Mouse (Mus musculus) forebrain, embryonic 14.5 days (tissue): ENCODE measurements around the gene Ngdn. TPM values are rescaled to one million over a fixed set of nuclear protein-coding genes. Genes with fewer than 3 reads are reported as not detected.

Experiments used
- ATAC-seq: fragments of 200-750 bp; cut with Nextera tagmentation; 2 replicates; pipeline ENCODE4 v1.8.0; 2017; ENCODE audit warnings: mild to moderate bottlenecking, moderate library complexity
- DNase-seq: peaks from one replicate; pipeline ENCODE4 v3.0.0-alpha.2; 2015; ENCODE audit warnings: low spot score
- H3K27ac ChIP-seq: fragments of 300-500 bp; sonication (generic); 2 replicates; pipeline ENCODE4 v1.5.1; 2014; ENCODE audit warnings: low read depth, mild to moderate bottlenecking, control low read depth, low read length, moderate library complexity
- H3K27me3 ChIP-seq: fragments of 300-500 bp; sonication (generic); replicated peaks from 2 replicates; pipeline ENCODE4 v1.6.1; 2014; ENCODE audit warnings: low read length, control low read depth, mixed read lengths; ENCODE audit not compliant: control insufficient read depth, insufficient read depth
- H3K36me3 ChIP-seq: fragments of 300-500 bp; sonication (generic); 2 replicates; pipeline ENCODE4 v1.6.1; 2014; ENCODE audit warnings: low read length, control low read depth; ENCODE audit not compliant: control insufficient read depth, insufficient read depth
- H3K4me1 ChIP-seq: fragments of 300-500 bp; sonication (generic); 2 replicates; pipeline ENCODE4 v1.6.1; 2014; ENCODE audit warnings: antibody characterized with exemption, low read length, control low read depth; ENCODE audit not compliant: control insufficient read depth, insufficient read depth
- H3K4me2 ChIP-seq: fragments of 300-500 bp; sonication (generic); 2 replicates; pipeline ENCODE4 v1.6.1; 2014; ENCODE audit warnings: mild to moderate bottlenecking, control low read depth, low read length
- H3K4me3 ChIP-seq: fragments of 300-500 bp; sonication (generic); 2 replicates; pipeline ENCODE4 v1.5.1; 2014; ENCODE audit warnings: low read depth, low read length, control low read depth
- H3K9ac ChIP-seq: fragments of 300-500 bp; sonication (generic); 2 replicates; pipeline ENCODE4 v1.6.1; 2014; ENCODE audit warnings: mild to moderate bottlenecking, low read length, control low read depth, moderate library complexity
- H3K9me3 ChIP-seq: fragments of 300-500 bp; sonication (generic); replicated peaks from 2 replicates; pipeline ENCODE4 v1.6.1; 2016; ENCODE audit warnings: low read length, control low read depth, mixed read lengths; ENCODE audit not compliant: control insufficient read depth
- WGBS: fragments of 180-500 bp; shearing (Covaris S2); extraction: QIAGEN DNeasy Blood & Tissue Kit; methylation state at CpG from one replicate; pipeline ENCODE4 v1.1.7; 2014; 5-methylcytosine and 5-hydroxymethylcytosine counted together
- microRNA counts: library from miRNA; unstranded; fragments of <30 nt; microRNA quantifications from one replicate; lab custom pipeline; 2016
- microRNA-seq: library from miRNA; unstranded; fragments of <30 nt; microRNA quantifications from one replicate; pipeline ENCODE4, GENCODE M21; 2016
- polyA plus RNA-seq: library from polyadenylated mRNA; unstranded; fragments of >200 nt; fragmentation: Nextera tagmentation; extraction: Ambion mirVana; gene quantifications from 2 replicates; pipeline ENCODE4 v1.2.1, GENCODE M21; 2014

The Ngdn gene
- polyA plus RNA-seq, 1 experiment from 2014 or later, result 64.1 TPM

DNA sequence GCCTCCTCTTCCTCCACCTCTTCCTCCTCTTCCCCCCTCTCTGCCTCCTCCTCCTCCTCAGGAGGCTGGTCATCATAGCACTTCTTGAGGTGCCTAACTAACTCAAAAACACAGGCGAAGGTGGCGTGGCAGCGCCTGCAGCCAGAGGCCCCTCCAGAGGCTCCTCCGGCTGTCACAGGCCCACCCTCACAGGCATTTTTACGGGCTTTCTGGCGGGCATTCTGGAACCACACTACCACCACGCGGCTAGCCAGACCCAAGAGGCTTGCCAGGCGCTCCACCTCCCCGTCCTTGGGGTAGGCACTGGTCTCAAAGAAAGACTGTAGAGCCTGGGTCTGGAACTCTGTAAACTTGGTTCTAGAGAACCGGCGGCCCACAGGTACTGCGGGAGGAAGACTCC is 50.1 kb downstream of the Ngdn start:
- Histone ChIP-seq H3K4me1 (peaks cover 19% of the 10 kb centered on the region), H3K27ac (0 out of 2 replicates have a peak overlapping the region, but pooled peaks have one; percentile 11)

DNA sequence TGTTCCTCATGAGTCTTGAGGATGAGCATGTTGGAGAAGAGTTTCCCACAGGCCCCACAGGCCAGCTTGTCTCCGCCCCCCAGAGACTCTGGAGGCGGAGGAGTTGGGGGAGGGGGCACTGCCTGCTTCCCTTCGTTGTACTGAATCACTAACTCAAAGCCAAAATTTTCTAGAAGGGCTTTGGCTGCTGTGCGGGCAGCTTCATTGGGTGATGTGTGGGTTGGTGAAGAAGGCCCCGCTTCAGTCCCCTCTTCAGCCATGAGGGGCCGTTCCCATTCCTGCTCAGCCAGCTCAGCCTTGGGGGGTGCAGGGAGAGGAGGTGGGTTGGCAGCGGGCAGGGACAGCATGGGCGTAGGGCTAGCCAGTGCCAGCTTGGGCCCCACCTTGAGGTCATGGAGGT is 50.8 kb downstream of the Ngdn start:
- 86% methylated on average over 8 of the region's 8 CpGs for WGBS
- Histone ChIP-seq H3K4me2 (no peak overlapping the region), H3K9ac (no peak overlapping the region), H3K27ac (no peak overlapping the region), H3K4me3 (no peak overlapping the region), H3K27me3 (no peaks in the 10 kb centered on the region), H3K9me3 (no peaks in the 10 kb centered on the region), H3K4me1 (peaks cover 14% of the 10 kb centered on the region), H3K36me3 (peaks cover 89% of the 10 kb centered on the region)
- ATAC-seq (no peak), DNase-seq (no peak)

More for the DNA sequence above, 50.1 kb downstream of the Ngdn start:
- no peak overlapping the region for H3K4me2 ChIP-seq
- H3K36me3 ChIP-seq, result peaks cover 89% of the 10 kb centered on the region
- no peaks in the 10 kb centered on the region for H3K27me3 ChIP-seq
- 94% methylated on average over 13 of the region's 13 CpGs for WGBS
- no peak overlapping the region for H3K4me3 ChIP-seq
- no peak for ATAC-seq
- no peaks in the 10 kb centered on the region for H3K9me3 ChIP-seq
- no peak overlapping the region for H3K9ac ChIP-seq
- DNase-seq, result no peak

DNA sequence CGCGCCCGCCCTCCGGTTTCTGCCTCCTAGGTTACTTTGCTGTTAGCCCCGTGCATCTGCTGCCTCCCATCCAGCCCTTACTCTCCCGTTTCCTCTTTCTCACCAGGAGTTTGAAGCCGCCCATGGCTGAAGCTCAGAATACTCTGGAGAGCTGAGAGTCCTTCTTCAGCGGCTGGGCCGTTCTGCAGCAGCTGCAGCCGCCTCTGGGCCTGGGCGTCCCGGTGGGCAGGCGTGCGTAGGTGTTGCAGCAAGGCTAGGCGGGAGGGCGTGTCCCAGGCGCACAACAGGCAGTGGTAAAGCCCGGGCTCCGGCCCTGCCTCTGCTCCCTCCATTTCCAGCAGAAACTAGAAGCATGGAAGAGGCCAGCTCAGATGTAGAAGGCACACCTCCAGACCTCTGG is 56.5 kb downstream of the Ngdn start:
- Histone ChIP-seq H3K4me2 (no peak overlapping the region), H3K4me1 (peaks cover 10% of the 10 kb centered on the region), H3K27me3 (no peaks in the 10 kb centered on the region), H3K36me3 (peaks cover 95% of the 10 kb centered on the region), H3K27ac (peak overlapping the region; percentile 2; the same call in 1 of the 2 replicates), H3K4me3 (no peak overlapping the region), H3K9me3 (no peaks in the 10 kb centered on the region), H3K9ac (no peak overlapping the region)
- ATAC-seq (no peak), DNase-seq (no peak)
- 33% methylated on average over 19 of the region's 19 CpGs for WGBS

MicroRNAs encoded within 50 kb of the gene (microRNA counts, 519-probe panel; counts per million panel counts)
- not detected for microRNA mmu-miR-208b (lab: Ali Mortazavi, UCI)

Small RNA genes lying within 50 kb of the gene (microRNA-seq; reads per million reads assigned to microRNA genes)
- gene Mir208b, result 2.9 reads per million, percentile 16 among the genes with 10 or more reads in this experiment

Other genes with a start within 250 kb of the Ngdn start
- 6.9 and 9.8 TPM in 2 replicates for gene Slc7a8, start 233.5 kb upstream of the Ngdn start, polyA plus RNA-seq
- gene Rnf212b, start 201.3 kb upstream of the Ngdn start, polyA plus RNA-seq, result not detected in 2 replicates
- gene Homez, start 144.5 kb upstream of the Ngdn start, polyA plus RNA-seq, result 9.3 and 11.7 TPM in 2 replicates
- 2.5 TPM in 2 replicates for gene Ppp1r3e, start 137.9 kb upstream of the Ngdn start, polyA plus RNA-seq
- gene Bcl2l2, start 132.1 kb upstream of the Ngdn start, polyA plus RNA-seq, result 4.0 and 4.4 TPM in 2 replicates
- gene Gm20521, start 132.0 kb upstream of the Ngdn start, polyA plus RNA-seq, result not detected in 2 replicates
- gene Pabpn1, start 123.0 kb upstream of the Ngdn start, polyA plus RNA-seq, result 133 and 140 TPM in 2 replicates
- gene Slc22a17, start 102.3 kb upstream of the Ngdn start, polyA plus RNA-seq, result 76.1 and 82.9 TPM in 2 replicates
- 26.9 and 27.7 TPM in 2 replicates for gene Efs, start 89.3 kb upstream of the Ngdn start, polyA plus RNA-seq
- 0.38 and 0.48 TPM in 2 replicates for gene Il25, start 82.8 kb upstream of the Ngdn start, polyA plus RNA-seq
- gene Cmtm5, start 79.2 kb upstream of the Ngdn start, polyA plus RNA-seq, result 2.8 and 3.5 TPM in 2 replicates
- gene Myh6, start 48.5 kb upstream of the Ngdn start, polyA plus RNA-seq, result 0.91 and 1.2 TPM in 2 replicates
- gene Gm17428, start 38.5 kb upstream of the Ngdn start, polyA plus RNA-seq, result not detected in 2 replicates
- 5.4 and 6.5 TPM in 2 replicates for gene Myh7, start 20.8 kb upstream of the Ngdn start, polyA plus RNA-seq
- 8.5 and 12.0 TPM in 2 replicates for gene Zfhx2, start 76.9 kb downstream of the Ngdn start, polyA plus RNA-seq
- gene Thtpa, start 79.3 kb downstream of the Ngdn start, polyA plus RNA-seq, result 44.4 and 47.2 TPM in 2 replicates
- 8.1 and 9.2 TPM in 2 replicates for gene Ap1g2, start 91.1 kb downstream of the Ngdn start, polyA plus RNA-seq
- gene Jph4, start 101.5 kb downstream of the Ngdn start, polyA plus RNA-seq, result 24.1 and 28.9 TPM in 2 replicates
- 0.41 and 0.56 TPM in 2 replicates for gene Dhrs2, start 206.6 kb downstream of the Ngdn start, polyA plus RNA-seq